Mouse (Mus musculus): Measurements from ENCODE around the gene Sdc4. TPM values are rescaled to one million over a fixed set of nuclear protein-coding genes. Genes with fewer than 3 reads are reported as not detected.

The Sdc4 gene
- polyA plus RNA-seq, 1 experiment from 2014 or later, result 6.7 TPM

GRCm38 (mm10) chr2:164446086-164446469 lies 2.4 kb upstream of the Sdc4 start:
- ATAC-seq (replicated peaks), result no peak
- Histone ChIP-seq H3K9ac (no peak overlapping the region), H3K4me1 (peaks cover 20% of the 10 kb centered on the region), H3K4me3 (no peak overlapping the region), H3K9me3 (no peaks in the 10 kb centered on the region), H3K4me2 (no peak overlapping the region), H3K27me3 (replicated peaks) (peaks cover 12% of the 10 kb centered on the region; the same call in 1 of the 2 replicates), H3K36me3 (replicated peaks) (no peaks in the 10 kb centered on the region), H3K27ac (no peak overlapping the region)
- 84% methylated on average over 3 of the region's 3 CpGs for WGBS

GRCm38 (mm10) chr2:164445399-164446085 lies 1.9 kb upstream of the Sdc4 start:
- Histone ChIP-seq H3K27ac (no peak overlapping the region), H3K4me2 (no peak overlapping the region), H3K36me3 (replicated peaks) (no peaks in the 10 kb centered on the region), H3K4me1 (peaks cover 20% of the 10 kb centered on the region), H3K4me3 (no peak overlapping the region), H3K9ac (no peak overlapping the region), H3K27me3 (replicated peaks) (peaks cover 14% of the 10 kb centered on the region; the same call in 1 of the 2 replicates), H3K9me3 (no peaks in the 10 kb centered on the region)
- 88% methylated on average over 3 of the region's 3 CpGs for WGBS
- no peak for ATAC-seq (replicated peaks)

- no peaks in the 10 kb centered on the region for H3K36me3 ChIP-seq (replicated peaks)
- H3K27ac ChIP-seq, result no peak overlapping the region
- 88% methylated on average over 2 of the region's 2 CpGs for WGBS
- H3K9me3 ChIP-seq, result no peaks in the 10 kb centered on the region
- ATAC-seq (replicated peaks), result no peak
- H3K4me3 ChIP-seq, result no peak overlapping the region
- peaks cover 14% of the 10 kb centered on the region; the same call in 1 of the 2 replicates for H3K27me3 ChIP-seq (replicated peaks)
- H3K4me1 ChIP-seq, result peaks cover 20% of the 10 kb centered on the region
- no peak overlapping the region for H3K4me2 ChIP-seq
- no peak overlapping the region for H3K9ac ChIP-seq
These were observed 1.0 kb upstream of the Sdc4 start for GRCm38 (mm10) chr2:164444701-164445100.

GRCm38 (mm10) chr2:164443051-164443437 lies 643 bp downstream of the Sdc4 start:
- H3K4me1 ChIP-seq, result peaks cover 20% of the 10 kb centered on the region
- H3K27me3 ChIP-seq (replicated peaks), result peaks cover 14% of the 10 kb centered on the region; the same call in 1 of the 2 replicates
- no peaks in the 10 kb centered on the region for H3K9me3 ChIP-seq
- H3K9ac ChIP-seq, result peak overlapping the region; percentile 55
- H3K36me3 ChIP-seq (replicated peaks), result no peaks in the 10 kb centered on the region
- H3K4me3 ChIP-seq, result peak overlapping the region; percentile 57
- peak overlapping the region; percentile 98 for H3K4me2 ChIP-seq
- under 1% methylated on average over 26 of the region's 26 CpGs for WGBS
- ATAC-seq (replicated peaks), result peak; percentile 83
- H3K27ac ChIP-seq, result no peak overlapping the region

GRCm38 (mm10) chr2:164442315-164443050 lies 1.2 kb downstream of the Sdc4 start:
- Histone ChIP-seq H3K4me2 (peak overlapping the region; percentile 98), H3K9ac (peak overlapping the region; percentile 55), H3K36me3 (replicated peaks) (no peaks in the 10 kb centered on the region), H3K27me3 (replicated peaks) (peaks cover 14% of the 10 kb centered on the region; the same call in 1 of the 2 replicates), H3K4me1 (peaks cover 20% of the 10 kb centered on the region), H3K27ac (no peak overlapping the region), H3K9me3 (no peaks in the 10 kb centered on the region), H3K4me3 (peak overlapping the region; percentile 57)
- WGBS, result 3% methylated on average over 29 of the region's 29 CpGs
- ATAC-seq (replicated peaks), result peak; percentile 20; the same call in 1 of the 2 replicates

- no peaks in the 10 kb centered on the region for H3K9me3 ChIP-seq
- no peaks in the 10 kb centered on the region for H3K36me3 ChIP-seq (replicated peaks)
- peaks cover 14% of the 10 kb centered on the region; the same call in 1 of the 2 replicates for H3K27me3 ChIP-seq (replicated peaks)
- peaks cover 20% of the 10 kb centered on the region for H3K4me1 ChIP-seq
- no peak for ATAC-seq (replicated peaks)
- 36% methylated on average over 7 of the region's 7 CpGs for WGBS
- H3K4me3 ChIP-seq, result 0 out of 2 replicates have a peak overlapping the region, but pooled peaks have one; percentile 57
- no peak overlapping the region for H3K27ac ChIP-seq
- H3K4me2 ChIP-seq, result peak overlapping the region; percentile 98
- H3K9ac ChIP-seq, result no peak overlapping the region
These were observed 2.0 kb downstream of the Sdc4 start for GRCm38 (mm10) chr2:164441731-164442130.

GRCm38 (mm10) chr2:164441155-164441554 lies 2.5 kb downstream of the Sdc4 start:
- Histone ChIP-seq H3K4me1 (peaks cover 20% of the 10 kb centered on the region), H3K36me3 (replicated peaks) (no peaks in the 10 kb centered on the region), H3K4me3 (no peak overlapping the region), H3K27me3 (replicated peaks) (peaks cover 14% of the 10 kb centered on the region; the same call in 1 of the 2 replicates), H3K27ac (no peak overlapping the region), H3K9me3 (no peaks in the 10 kb centered on the region), H3K4me2 (no peak overlapping the region), H3K9ac (no peak overlapping the region)
- WGBS, result 44% methylated on average over 8 of the region's 8 CpGs
- ATAC-seq (replicated peaks), result no peak

GRCm38 (mm10) chr2:164440314-164440713 lies 3.4 kb downstream of the Sdc4 start:
- Histone ChIP-seq H3K9ac (no peak overlapping the region), H3K27ac (no peak overlapping the region), H3K4me2 (no peak overlapping the region), H3K9me3 (no peaks in the 10 kb centered on the region), H3K36me3 (replicated peaks) (no peaks in the 10 kb centered on the region), H3K4me3 (no peak overlapping the region), H3K4me1 (peaks cover 20% of the 10 kb centered on the region), H3K27me3 (replicated peaks) (peaks cover 14% of the 10 kb centered on the region; the same call in 1 of the 2 replicates)
- 80% methylated on average over 5 of the region's 5 CpGs for whole genome bisulfite sequencing
- ATAC-seq (replicated peaks), result no peak

- H3K9ac ChIP-seq, result no peak overlapping the region
- no peaks in the 10 kb centered on the region for H3K9me3 ChIP-seq
- no peak overlapping the region for H3K4me3 ChIP-seq
- no peak for ATAC-seq (replicated peaks)
- 62% methylated on average over 3 of the region's 3 CpGs for WGBS
- peaks cover 14% of the 10 kb centered on the region; the same call in 1 of the 2 replicates for H3K27me3 ChIP-seq (replicated peaks)
- peaks cover 20% of the 10 kb centered on the region for H3K4me1 ChIP-seq
- no peak overlapping the region for H3K27ac ChIP-seq
- no peaks in the 10 kb centered on the region for H3K36me3 ChIP-seq (replicated peaks)
- no peak overlapping the region for H3K4me2 ChIP-seq
These were observed 4.7 kb downstream of the Sdc4 start for GRCm38 (mm10) chr2:164439001-164439421.

GRCm38 (mm10) chr2:164438257-164438656 lies 5.4 kb downstream of the Sdc4 start:
- Histone ChIP-seq H3K4me3 (no peak overlapping the region), H3K9me3 (no peaks in the 10 kb centered on the region), H3K27ac (no peak overlapping the region), H3K4me2 (no peak overlapping the region), H3K36me3 (replicated peaks) (no peaks in the 10 kb centered on the region), H3K9ac (no peak overlapping the region), H3K4me1 (peaks cover 13% of the 10 kb centered on the region), H3K27me3 (replicated peaks) (peaks cover 14% of the 10 kb centered on the region; the same call in 1 of the 2 replicates)
- 79% methylated on average over 8 of the region's 8 CpGs for WGBS
- no peak for ATAC-seq (replicated peaks)

GRCm38 (mm10) chr2:164437710-164438109 lies 6.0 kb downstream of the Sdc4 start:
- ATAC-seq (replicated peaks), result no peak
- H3K27ac ChIP-seq, result no peak overlapping the region
- H3K36me3 ChIP-seq (replicated peaks), result no peaks in the 10 kb centered on the region
- no peak overlapping the region for H3K9ac ChIP-seq
- H3K4me2 ChIP-seq, result no peak overlapping the region
- H3K27me3 ChIP-seq (replicated peaks), result peaks cover 14% of the 10 kb centered on the region; the same call in 1 of the 2 replicates
- WGBS, result 84% methylated on average over 6 of the region's 6 CpGs
- H3K4me1 ChIP-seq, result peaks cover 8% of the 10 kb centered on the region
- no peak overlapping the region for H3K4me3 ChIP-seq
- H3K9me3 ChIP-seq, result no peaks in the 10 kb centered on the region

GRCm38 (mm10) chr2:164436961-164437360 lies 6.7 kb downstream of the Sdc4 start:
- WGBS, result 56% methylated on average over 3 of the region's 3 CpGs
- Histone ChIP-seq H3K36me3 (replicated peaks) (no peaks in the 10 kb centered on the region), H3K9ac (no peak overlapping the region), H3K27me3 (replicated peaks) (peaks cover 7% of the 10 kb centered on the region; the same call in 1 of the 2 replicates), H3K9me3 (no peaks in the 10 kb centered on the region), H3K4me2 (no peak overlapping the region), H3K4me1 (peaks cover under 1% of the 10 kb centered on the region; the same call in 1 of the 2 replicates), H3K27ac (no peak overlapping the region), H3K4me3 (no peak overlapping the region)
- no peak for ATAC-seq (replicated peaks)

Data from midbrain, embryonic 15.5 days (tissue).